In the genomic region with DNA sequence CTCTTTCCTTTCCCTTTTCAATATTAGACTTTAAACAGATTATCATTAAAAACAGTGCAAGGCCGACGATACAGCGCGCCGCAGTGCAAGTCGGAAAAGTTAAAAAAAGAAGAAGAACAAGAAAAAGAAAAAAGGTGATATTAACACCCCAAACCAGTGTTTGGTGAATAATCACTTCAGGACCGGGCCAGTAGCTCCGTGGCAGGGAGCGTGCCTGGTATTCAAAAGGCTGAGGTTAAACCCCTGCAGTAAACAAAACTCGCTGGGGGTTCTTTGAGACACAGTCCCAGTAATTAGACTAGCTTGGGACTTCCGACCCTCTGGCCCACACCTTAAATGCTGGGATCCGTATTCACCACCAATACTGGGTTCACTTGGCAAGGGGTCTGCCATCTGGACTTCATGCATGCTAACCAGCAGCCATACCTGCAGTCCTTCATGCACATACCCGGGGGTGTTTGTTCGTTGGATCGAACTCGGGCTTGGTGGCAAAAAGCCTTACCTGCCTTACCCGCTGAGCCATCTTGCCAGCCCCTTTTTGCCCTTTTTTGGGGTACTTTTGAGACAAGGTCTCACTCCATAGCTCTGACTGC, we compare ENCODE assay signal across 8 mouse cellular contexts. TPM values are rescaled to one million over a fixed set of nuclear protein-coding genes. Genes with fewer than 3 reads are reported as not detected.
A peak's percentile ranks its signal among the peaks of the same experiment; 100 is the strongest.
DNase-seq lines count a peak whose midpoint lies in the region; ATAC-seq lines count a peak whose summit lies in the region.

No protein-coding gene starts in this region.

- H3K36me3 ChIP-seq in kidney, embryonic 14.5 days (ENCODE audit: control insufficient read depth, insufficient read depth, low read length), result no peaks in the 10 kb centered on the region
- H3K36me3 ChIP-seq in embryonic facial prominence, embryonic 10.5 days (replicated peaks), result no peaks in the 10 kb centered on the region
- H3K36me3 ChIP-seq in midbrain, embryonic 15.5 days (replicated peaks), result no peaks in the 10 kb centered on the region

- no peak for ATAC-seq in kidney, embryonic 14.5 days (ENCODE audit: low FRiP score, low TSS enrichment)
- no peak for ATAC-seq in midbrain, embryonic 15.5 days (replicated peaks)

- peak overlapping the region; percentile 76; the same call in 1 of the 2 replicates for H3K27ac ChIP-seq in kidney, embryonic 14.5 days (ENCODE audit: low read depth, low read length)
- peak overlapping the region; percentile 91 for H3K27ac ChIP-seq in embryonic facial prominence, embryonic 10.5 days (replicated peaks)
- H3K27ac ChIP-seq in midbrain, embryonic 15.5 days, result no peak overlapping the region

- WGBS in kidney, embryonic 14.5 days, result 16% methylated on average over 17 of the region's 17 CpGs
- WGBS in embryonic facial prominence, embryonic 10.5 days, result 7% methylated on average over 17 of the region's 17 CpGs
- WGBS in midbrain, embryonic 15.5 days, result 16% methylated on average over 17 of the region's 17 CpGs

- peak overlapping the region; percentile 58; the same call in 1 of the 2 replicates for H3K9ac ChIP-seq in kidney, embryonic 14.5 days (ENCODE audit: low read depth, low read length)
- H3K9ac ChIP-seq in midbrain, embryonic 15.5 days, result no peak overlapping the region; the same call in 1 of the 2 replicates

- peaks cover 23% of the 10 kb centered on the region for H3K4me1 ChIP-seq in kidney, embryonic 14.5 days (ENCODE audit: control insufficient read depth, insufficient read depth, low read length)
- H3K4me1 ChIP-seq in embryonic facial prominence, embryonic 10.5 days, result peaks cover 61% of the 10 kb centered on the region
- H3K4me1 ChIP-seq in midbrain, embryonic 15.5 days, result peaks cover 17% of the 10 kb centered on the region

- H3K4me2 ChIP-seq in kidney, embryonic 14.5 days (replicated peaks; ENCODE audit: low read depth, low read length), result peak overlapping the region; percentile 56
- peak overlapping the region; percentile 50 for H3K4me2 ChIP-seq in midbrain, embryonic 15.5 days

- H3K9me3 ChIP-seq in kidney, embryonic 14.5 days (ENCODE audit: control insufficient read depth, low read length), result no peaks in the 10 kb centered on the region
- H3K9me3 ChIP-seq in embryonic facial prominence, embryonic 10.5 days, result no peaks in the 10 kb centered on the region
- H3K9me3 ChIP-seq in midbrain, embryonic 15.5 days, result no peaks in the 10 kb centered on the region

- peak overlapping the region; percentile 30; the same call in 1 of the 2 replicates for H3K4me3 ChIP-seq in kidney, embryonic 14.5 days (ENCODE audit: low read length)
- H3K4me3 ChIP-seq in embryonic facial prominence, embryonic 10.5 days, result peak overlapping the region; percentile 57
- H3K4me3 ChIP-seq in midbrain, embryonic 15.5 days, result peak overlapping the region; percentile 25; the same call in 1 of the 2 replicates

- DNase-seq in kidney, postnatal 4 days, result no peak
- DNase-seq in embryonic facial prominence, embryonic 10.5 days (ENCODE audit: low spot score), result no peak
- peak; percentile 6 for DNase-seq in hindlimb bud, embryonic 11.5 days (ENCODE audit: extremely low spot score, low read depth, low spot score)
- no peak for DNase-seq in left cerebral cortex, adult 18-20 months (ENCODE audit: low spot score in 2 of 2)
- no peak for DNase-seq in urinary bladder, postnatal 25 days (ENCODE audit: low spot score)
- no peak for DNase-seq in B cell, adult 2 months

- 0 out of 2 replicates have a peak, but pooled peaks cover 2% of the 10 kb centered on the region for H3K27me3 ChIP-seq in kidney, embryonic 14.5 days (ENCODE audit: control insufficient read depth, insufficient read depth, low read length)
- H3K27me3 ChIP-seq in embryonic facial prominence, embryonic 10.5 days (replicated peaks; ENCODE audit: low read depth, poor library complexity, severe bottlenecking), result peaks cover 39% of the 10 kb centered on the region
- H3K27me3 ChIP-seq in midbrain, embryonic 15.5 days (replicated peaks), result no peaks in the 10 kb centered on the region

RNA-seq across cellular contexts. Expression of gene Fgd2, which starts 37.8 kb away (rescaled TPM):
- 9.5 and 9.6 TPM in 2 replicates for polyA plus RNA-seq in kidney, embryonic 14.5 days (2014; fragmentation: Nextera tagmentation; extraction: Ambion mirVana)
- polyA plus RNA-seq in embryonic facial prominence, embryonic 10.5 days (2016; fragmentation: Nextera tagmentation; extraction: Ambion mirVana), result 10.2 and 12.3 TPM in 2 replicates
- polyA plus RNA-seq in midbrain, embryonic 15.5 days (2015; fragmentation: Nextera tagmentation; extraction: Ambion mirVana), result 7.0 and 7.5 TPM in 2 replicates
- total RNA-seq in left cerebral cortex, adult 18-20 months (2021), result 1 to 10 TPM; 5.0 to 6.0 TPM

RNA-seq across cellular contexts. Expression of gene Mtch1, which starts 50.8 kb away (rescaled TPM):
- polyA plus RNA-seq in kidney, embryonic 14.5 days (2014; fragmentation: Nextera tagmentation; extraction: Ambion mirVana), result 297 and 364 TPM in 2 replicates
- 278 and 280 TPM in 2 replicates for polyA plus RNA-seq in embryonic facial prominence, embryonic 10.5 days (2016; fragmentation: Nextera tagmentation; extraction: Ambion mirVana)
- polyA plus RNA-seq in midbrain, embryonic 15.5 days (2015; fragmentation: Nextera tagmentation; extraction: Ambion mirVana), result 519 and 548 TPM in 2 replicates
- 100 to 1,000 TPM; 592 to 615 TPM for total RNA-seq in left cerebral cortex, adult 18-20 months (2021)
